Mouse (Mus musculus) heart, adult 2 months (tissue): ENCODE results near the gene Nfatc2. TPM values are rescaled to one million over a fixed set of nuclear protein-coding genes. Genes with fewer than 3 reads are reported as not detected.
A peak's percentile ranks its signal among the peaks of the same experiment; 100 is the strongest.

ENCODE experiments used
- DNase-seq, 2 experiments: peaks; one replicate each; pipeline ENCODE4 v3.0.0; 2021
- H3K27ac ChIP-seq: fragments of 200-600 bp; 2 replicates; pipeline ENCODE4 v1.8.1; 2022
- H3K27me3 ChIP-seq: fragments of 200-500 bp; 2 replicates; pipeline ENCODE4 v1.6.1; 2012; ENCODE audit warnings: mild to moderate bottlenecking, low read length, inconsistent platforms, mixed read lengths; ENCODE audit not compliant: control insufficient read depth, insufficient read depth
- H3K36me3 ChIP-seq: fragments of 200-500 bp; 2 replicates; pipeline ENCODE4 v1.6.1; 2012; ENCODE audit warnings: low read length, inconsistent platforms; ENCODE audit not compliant: control insufficient read depth, insufficient read depth
- H3K4me1 ChIP-seq: fragments of 200-500 bp; 2 replicates; pipeline ENCODE4 v1.6.1; 2011; ENCODE audit warnings: low read length; ENCODE audit not compliant: control insufficient read depth, insufficient read depth
- H3K4me3 ChIP-seq: fragments of 200-600 bp; 2 replicates; pipeline ENCODE4 v1.8.1; 2022
- H3K79me2 ChIP-seq: fragments of 200-500 bp; replicated peaks from 2 replicates; pipeline ENCODE4 v1.6.1; 2012; ENCODE audit warnings: mild to moderate bottlenecking, inconsistent platforms, low read length, moderate library complexity, mixed read lengths; ENCODE audit not compliant: control insufficient read depth, insufficient read depth
- H3K9ac ChIP-seq: fragments of 200-500 bp; 2 replicates; pipeline ENCODE4 v1.6.1; 2012; ENCODE audit warnings: low read depth, mild to moderate bottlenecking, control low read depth, inconsistent platforms, low read length, mixed read lengths
- CTCF ChIP-seq: fragments of 200-600 bp; IDR thresholded peaks from 2 replicates; pipeline ENCODE4 v1.8.1; 2022; ENCODE audit warnings: antibody characterized with exemption, mild to moderate bottlenecking, moderate library complexity
- EP300 ChIP-seq: fragments of 200-500 bp; IDR thresholded peaks from 2 replicates; pipeline ENCODE4 v1.6.1; 2011; ENCODE audit warnings: low read depth, low read length, control low read depth; ENCODE audit not compliant: insufficient read depth
- POLR2A ChIP-seq: fragments of 200-500 bp; IDR thresholded peaks from 2 replicates; pipeline ENCODE4 v1.6.1; 2011; ENCODE audit warnings: mild to moderate bottlenecking, low read depth, low read length, control low read depth; ENCODE audit not compliant: insufficient read depth
- WGBS: fragments of 180-500 bp; shearing (Covaris S2); methylation state at CpG from one replicate; pipeline ENCODE4 v1.1.7; 2018; 5-methylcytosine and 5-hydroxymethylcytosine counted together
- intact Hi-C: fragments of 180-260 bp; cut with DNase I; formaldehyde crosslinking; loops from one replicate; pipeline ENCODE4 v1.15.1; 2025
- polyA plus RNA-seq: library from polyadenylated mRNA; depleted of rRNA; stranded (reverse); fragments of >200 nt; gene quantifications from 2 replicates; pipeline ENCODE4 v1.2.3, GENCODE M21; 2012
- total RNA-seq, 2 experiments: library from RNA; stranded (reverse); gene quantifications; 2 replicates each; pipeline ENCODE4 v1.2.3; 2021

Gene Nfatc2
- total and polyA plus RNA-seq, 3 experiments: 11.2 to 18.3 (median 12.8) TPM

DNA sequence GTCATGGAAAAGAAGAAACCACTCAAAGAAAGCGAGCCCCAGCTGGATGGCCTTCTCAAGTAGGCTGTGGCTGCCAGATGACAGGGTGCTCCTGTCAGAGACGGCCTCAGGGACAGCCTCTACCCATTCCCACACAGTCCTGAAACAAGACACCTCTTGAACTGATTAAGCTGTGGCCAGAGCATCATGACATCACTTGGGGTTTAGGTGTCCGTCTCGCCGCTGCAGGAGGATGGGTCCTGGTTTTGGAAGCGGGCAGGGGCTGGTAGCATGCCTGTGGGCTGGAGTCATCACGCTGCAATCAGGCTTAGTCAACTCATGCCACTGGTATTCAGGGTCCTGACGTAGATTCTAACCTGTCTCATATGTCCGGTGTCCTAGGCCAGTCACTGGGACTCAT is 142.9 kb downstream of the Nfatc2 start:
- TF ChIP-seq POLR2A (no peak), CTCF (no peak), EP300 (no peak)
- DNase-seq: no peak
- 74% methylated on average over 9 of the region's 9 CpGs for WGBS
- Histone ChIP-seq H3K27me3 (no peaks in the 10 kb centered on the region), H3K27ac (no peak overlapping the region), H3K4me1 (no peaks in the 10 kb centered on the region), H3K79me2 (no peaks in the 10 kb centered on the region), H3K36me3 (no peaks in the 10 kb centered on the region), H3K4me3 (no peak overlapping the region), H3K9ac (no peak overlapping the region)
- intact Hi-C loops: no loop called here

DNA sequence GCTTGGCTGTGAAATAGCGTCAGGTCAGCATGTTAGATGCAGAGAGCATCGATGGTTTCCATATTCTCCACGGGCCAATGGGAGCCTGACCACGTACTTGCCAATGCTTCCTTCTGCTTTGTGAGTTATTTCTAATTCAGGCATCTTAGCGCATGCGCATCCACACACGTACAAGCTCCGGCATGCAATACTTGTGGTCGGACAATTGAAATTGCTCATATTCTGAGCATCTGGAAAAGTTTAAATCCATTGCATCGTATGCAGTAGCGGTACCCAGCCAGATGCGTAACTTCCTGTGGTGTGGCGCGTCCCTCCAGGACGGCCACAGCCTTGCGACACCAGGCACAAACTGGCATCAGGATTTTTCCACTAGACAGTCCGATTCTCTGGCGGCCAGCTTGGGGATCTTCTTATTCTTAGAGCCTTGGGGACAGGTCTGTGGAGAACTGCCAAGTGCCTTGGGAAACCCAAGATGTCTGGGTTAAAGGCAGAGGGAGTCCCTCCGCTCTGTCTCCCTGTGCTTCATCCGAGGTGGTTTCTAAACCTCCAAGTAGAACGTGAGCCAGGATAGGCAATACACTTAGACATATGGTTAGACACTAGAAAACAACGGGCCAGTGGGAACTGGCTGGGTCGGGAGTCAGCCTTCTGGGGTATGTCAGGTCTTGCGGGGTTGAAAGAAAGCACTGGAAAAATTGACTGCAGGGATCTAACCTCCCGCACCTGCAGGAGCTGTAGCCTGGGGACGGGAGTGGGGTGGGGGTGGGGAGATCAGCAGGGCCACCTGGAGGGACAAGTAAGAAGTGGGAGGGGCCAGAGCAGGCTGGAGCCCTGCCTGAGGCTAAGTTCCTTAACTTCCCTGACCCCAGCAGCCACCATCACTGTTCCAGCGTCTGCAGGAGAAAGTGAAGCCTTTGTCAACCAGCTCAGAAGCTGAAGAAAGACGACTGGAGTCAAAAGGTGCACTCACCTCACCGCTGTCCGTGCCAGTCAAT is 149.4 kb downstream of the Nfatc2 start:
- WGBS: 57% methylated on average over 30 of the region's 30 CpGs
- no peaks in the 10 kb centered on the region for H3K4me1 ChIP-seq
- H3K36me3 ChIP-seq: no peaks in the 10 kb centered on the region
- H3K4me3 ChIP-seq: no peak overlapping the region
- no peaks in the 10 kb centered on the region for H3K27me3 ChIP-seq
- TF ChIP-seq POLR2A (no peak), CTCF (no peak), EP300 (no peak)
- H3K79me2 ChIP-seq: no peaks in the 10 kb centered on the region
- H3K27ac ChIP-seq: no peak overlapping the region
- no peak for DNase-seq
- intact Hi-C loops: no loop called here
- H3K9ac ChIP-seq: no peak overlapping the region

DNA sequence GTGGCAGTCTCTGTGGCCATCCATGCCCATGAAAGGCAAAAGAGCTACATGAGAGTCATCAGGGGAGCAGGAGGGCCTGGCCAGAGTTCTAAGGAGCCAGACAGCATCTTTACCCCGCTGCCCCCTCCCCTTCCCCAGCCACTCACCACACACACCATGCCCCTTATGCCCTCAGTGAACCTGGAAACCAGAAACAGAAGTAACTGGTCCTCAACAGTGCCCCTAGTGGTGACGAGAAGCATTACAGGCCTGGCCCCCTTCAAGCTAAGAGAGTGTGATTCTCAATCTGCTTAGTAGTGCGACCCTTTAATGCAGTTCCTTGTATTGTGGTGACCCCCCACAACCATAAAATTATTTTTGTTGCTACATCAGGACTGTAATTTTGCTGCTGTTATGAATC is 150.5 kb downstream of the Nfatc2 start:
- H3K9ac ChIP-seq: no peak overlapping the region
- H3K79me2 ChIP-seq: no peaks in the 10 kb centered on the region
- no peak overlapping the region for H3K27ac ChIP-seq
- H3K27me3 ChIP-seq: no peaks in the 10 kb centered on the region
- intact Hi-C loops: no loop called here
- H3K36me3 ChIP-seq: no peaks in the 10 kb centered on the region
- no peak for DNase-seq
- TF ChIP-seq CTCF (peak; percentile 76), POLR2A (no peak)
- WGBS: 11% methylated on average over 3 of the region's 3 CpGs
- no peaks in the 10 kb centered on the region for H3K4me1 ChIP-seq
- no peak overlapping the region for H3K4me3 ChIP-seq

DNA sequence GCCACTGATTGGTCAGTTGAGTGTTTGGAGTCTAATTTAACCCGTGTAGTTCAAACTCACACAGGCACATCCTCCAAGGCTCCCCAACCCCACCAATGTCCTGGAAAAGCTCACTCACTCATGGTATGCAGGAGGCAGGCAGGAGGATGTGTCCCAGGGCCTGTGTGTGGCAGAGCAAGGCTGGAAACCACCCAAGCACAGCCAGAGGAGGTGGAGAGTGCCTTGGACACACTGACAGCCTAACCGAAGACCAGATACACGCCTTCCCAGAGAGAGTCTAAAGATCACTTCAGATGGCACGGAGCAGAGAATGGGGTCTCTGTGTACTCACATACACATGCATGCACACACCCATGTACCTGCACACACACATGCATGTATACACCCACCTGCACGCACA is 153.4 kb downstream of the Nfatc2 start:
- WGBS: 48% methylated on average over 5 of the region's 5 CpGs
- no peaks in the 10 kb centered on the region for H3K4me1 ChIP-seq
- H3K4me3 ChIP-seq: no peak overlapping the region
- no peaks in the 10 kb centered on the region for H3K27me3 ChIP-seq
- no peak overlapping the region for H3K27ac ChIP-seq
- TF ChIP-seq CTCF: no peak
- TF ChIP-seq EP300: no peak
- TF ChIP-seq POLR2A: no peak
- DNase-seq: no peak
- H3K9ac ChIP-seq: no peak overlapping the region
- H3K36me3 ChIP-seq: no peaks in the 10 kb centered on the region
- no peaks in the 10 kb centered on the region for H3K79me2 ChIP-seq
- intact Hi-C loops: loop anchor here (10.0 kb wide), 1 partner anchor 333 kb away; no protein-coding TSS in a partner anchor

DNA sequence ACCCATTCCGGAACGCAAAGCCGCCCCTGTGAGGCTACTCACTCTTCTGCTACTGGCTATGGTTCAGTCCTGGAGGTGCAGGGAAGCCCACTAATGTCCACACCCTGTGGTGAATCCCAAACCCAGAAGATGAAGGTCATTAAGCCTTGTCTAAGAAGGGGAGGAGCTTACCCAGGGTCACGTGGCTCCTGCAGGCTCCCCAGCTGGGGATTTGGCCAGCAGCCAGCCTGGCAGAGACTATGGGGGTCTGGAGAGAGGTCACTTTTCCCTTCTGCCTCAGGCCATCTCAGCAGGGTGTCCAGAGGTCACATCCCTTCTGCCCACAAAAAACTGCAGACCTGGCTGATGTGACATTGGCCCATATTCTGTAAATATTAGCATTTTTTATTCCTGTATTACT is 153.9 kb downstream of the Nfatc2 start:
- Histone ChIP-seq H3K4me1 (no peaks in the 10 kb centered on the region), H3K27ac (no peak overlapping the region), H3K36me3 (no peaks in the 10 kb centered on the region), H3K27me3 (no peaks in the 10 kb centered on the region), H3K9ac (no peak overlapping the region), H3K79me2 (no peaks in the 10 kb centered on the region), H3K4me3 (no peak overlapping the region)
- TF ChIP-seq POLR2A (no peak), CTCF (no peak), EP300 (no peak)
- intact Hi-C loops: loop anchor here (10.0 kb wide), 1 partner anchor 333 kb away; no protein-coding TSS in a partner anchor
- 32% methylated on average over 4 of the region's 4 CpGs for WGBS
- no peak for DNase-seq

DNA sequence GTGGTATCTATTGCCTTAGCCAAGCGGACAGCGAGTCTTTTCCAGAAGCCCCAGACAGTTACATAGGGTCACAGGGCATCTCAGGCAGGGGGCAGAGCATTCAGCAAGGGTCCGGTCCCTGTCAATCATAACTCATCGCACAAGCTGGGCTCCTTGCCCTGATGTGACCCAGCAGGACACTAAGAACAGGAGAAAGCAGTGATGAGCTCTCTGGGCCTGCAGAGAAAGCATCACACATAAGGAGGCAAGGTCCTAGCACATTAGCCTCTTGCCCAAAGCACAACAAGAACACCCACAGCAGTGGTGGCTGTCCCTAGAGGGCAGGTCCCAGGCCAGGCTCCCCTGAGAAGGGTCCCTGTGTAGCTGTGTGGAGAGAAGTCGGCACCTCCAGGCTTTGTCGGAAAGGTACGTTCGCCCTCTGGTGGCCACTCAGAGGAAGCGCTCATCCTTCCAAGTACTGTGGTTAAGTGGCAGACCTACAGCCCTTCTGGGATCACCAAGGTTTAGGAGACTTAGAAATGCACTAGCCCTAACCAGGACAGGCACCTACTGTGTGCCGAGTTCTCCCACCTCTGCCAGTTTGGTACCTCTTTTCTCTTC is 156.1 kb downstream of the Nfatc2 start:
- no peaks in the 10 kb centered on the region for H3K36me3 ChIP-seq
- no peaks in the 10 kb centered on the region for H3K4me1 ChIP-seq
- no peak overlapping the region for H3K27ac ChIP-seq
- no peaks in the 10 kb centered on the region for H3K79me2 ChIP-seq
- no peak overlapping the region for H3K4me3 ChIP-seq
- intact Hi-C loops: loop anchor here (1.0 to 10.0 kb wide), 3 partner anchors 171 to 331 kb away; no protein-coding TSS in a partner anchor
- DNase-seq: peak; percentile 37 to 68
- no peak overlapping the region for H3K9ac ChIP-seq
- TF ChIP-seq EP300: no peak
- peak; percentile 99 for TF ChIP-seq CTCF
- no peaks in the 10 kb centered on the region for H3K27me3 ChIP-seq
- 31% methylated on average over 10 of the region's 10 CpGs for WGBS
